Mouse (Mus musculus) mesoderm, embryonic 11.5 days (tissue): ENCODE measurements around the gene Vmn1r63.
"Not testable (repeated sequence)": the region's sequence is repeated elsewhere in the genome, so short reads cannot be mapped to it uniquely, and the experiment has no call there.

Experiments used
- DNase-seq: peaks from one replicate; pipeline ENCODE4 v3.0.0-alpha.2; 2012; ENCODE audit warnings: low read depth, low spot score

The Vmn1r63 gene

GRCm38 (mm10) chr7:5805345-5805744, at the start of gene Vmn1r63:
TSS of gene Vmn1r63 (minus strand) at chr7:5805445.
- not testable (repeated sequence) for DNase-seq
